Mouse (Mus musculus) thymus, postnatal 10 days (tissue): ENCODE results near the gene Lta.

ENCODE experiments used
- DNase-seq, 2 experiments: peaks; one replicate each; pipeline ENCODE4 v3.0.0; 2021; ENCODE audit warnings: low spot score in 2 of 2

Lta gene

DNA sequence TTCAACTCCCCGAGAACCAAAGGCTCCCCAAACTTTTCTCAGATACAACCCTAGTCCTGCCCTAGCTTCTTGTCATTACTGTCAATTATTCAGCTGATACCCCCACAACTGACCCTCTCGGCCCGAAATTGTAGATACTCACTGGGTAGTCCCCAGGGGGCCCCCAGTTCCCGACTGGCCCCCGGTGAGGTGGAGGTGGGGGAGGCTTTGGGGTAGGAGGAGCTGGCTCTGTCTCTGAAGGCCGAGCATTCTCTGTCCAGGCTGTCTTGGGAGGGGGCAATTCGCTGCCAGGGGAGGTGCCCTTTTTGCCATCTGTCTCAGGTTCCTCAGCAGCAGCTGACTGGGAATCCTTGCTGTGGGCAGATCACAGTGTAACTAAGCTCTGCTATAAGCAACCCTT is 45.5 kb downstream of the Lta start:
- DNase-seq: no peak

DNA sequence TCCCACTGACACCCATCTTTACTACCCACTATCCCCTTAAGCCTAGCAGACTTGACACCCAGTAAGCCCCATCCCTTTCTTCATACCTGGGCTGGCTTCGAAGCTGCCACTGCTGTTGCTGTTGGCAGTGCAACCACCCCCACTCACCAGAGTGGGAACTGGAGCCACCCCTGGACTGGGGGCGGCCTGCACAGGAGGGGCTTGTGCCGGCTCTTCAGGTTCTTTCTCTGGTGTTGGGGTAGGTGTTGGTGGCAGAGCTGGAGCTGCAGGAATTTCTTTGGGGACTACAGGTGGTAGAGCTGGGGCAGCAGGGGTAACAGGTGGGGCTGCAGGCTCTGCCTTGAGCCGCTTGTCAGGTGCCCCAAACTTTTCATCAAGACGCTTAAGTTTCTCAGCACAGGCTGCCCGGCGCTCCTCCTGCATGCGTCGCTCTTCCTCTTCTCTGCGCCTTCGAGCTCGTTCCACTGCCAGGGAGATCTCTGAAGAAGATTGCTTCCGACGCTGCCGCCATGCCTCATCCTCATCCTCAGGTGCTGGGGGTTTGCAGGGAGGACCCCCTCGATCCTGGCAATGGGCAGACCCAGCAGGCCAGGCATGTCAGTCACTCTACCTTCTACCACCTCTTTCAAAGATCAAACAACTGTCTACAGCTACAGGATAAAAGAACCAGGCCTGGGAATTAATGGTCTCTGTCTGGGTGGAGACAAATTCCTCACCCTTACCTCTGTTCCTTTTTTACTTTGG is 46.1 kb downstream of the Lta start:
- DNase-seq: no peak

DNA sequence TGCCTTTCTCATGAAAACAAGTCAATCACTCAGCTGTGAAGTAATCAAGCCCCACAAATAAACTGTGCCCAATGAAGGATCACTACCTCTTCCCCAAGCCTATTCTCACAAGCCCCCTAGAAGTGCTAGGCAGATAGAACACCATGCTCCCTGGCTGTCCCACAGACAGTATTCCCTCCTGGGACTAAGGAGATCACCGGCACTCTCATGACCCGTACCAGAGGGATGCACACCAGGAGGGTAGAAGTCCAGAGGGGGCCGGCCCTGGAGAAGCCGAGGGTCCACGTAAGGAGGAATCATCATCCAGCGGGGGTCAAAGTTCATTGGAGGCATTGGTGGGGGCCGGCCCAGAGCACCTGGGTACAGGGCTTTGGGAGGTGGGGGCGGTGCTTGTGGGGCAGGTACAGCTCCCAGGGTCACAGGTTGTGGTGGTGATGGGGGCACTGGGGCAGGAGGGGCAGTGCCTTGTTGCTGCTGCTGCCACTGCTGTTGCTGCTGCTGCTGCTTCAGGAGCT is 47.4 kb downstream of the Lta start:
- DNase-seq: no peak

DNA sequence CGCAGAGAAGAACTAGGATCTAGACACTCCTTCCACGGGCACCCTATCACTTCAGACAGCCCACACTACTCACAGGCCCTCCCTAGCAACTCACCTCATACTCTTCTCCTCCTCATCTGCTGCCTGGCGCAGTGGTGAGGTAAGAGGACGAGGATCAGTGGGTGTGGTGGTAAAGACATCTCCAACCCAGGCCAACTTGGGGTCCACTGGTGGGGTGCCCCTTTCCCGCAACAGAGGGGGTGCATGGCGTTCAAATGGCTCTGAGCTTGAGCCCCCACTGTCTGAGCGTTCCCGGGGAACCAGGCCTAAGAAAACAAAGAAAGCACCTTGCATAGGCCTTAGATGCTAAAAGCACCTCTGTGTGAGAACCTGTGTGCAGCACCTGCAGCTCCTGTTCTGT is 47.9 kb downstream of the Lta start:
- DNase-seq: no peak

DNA sequence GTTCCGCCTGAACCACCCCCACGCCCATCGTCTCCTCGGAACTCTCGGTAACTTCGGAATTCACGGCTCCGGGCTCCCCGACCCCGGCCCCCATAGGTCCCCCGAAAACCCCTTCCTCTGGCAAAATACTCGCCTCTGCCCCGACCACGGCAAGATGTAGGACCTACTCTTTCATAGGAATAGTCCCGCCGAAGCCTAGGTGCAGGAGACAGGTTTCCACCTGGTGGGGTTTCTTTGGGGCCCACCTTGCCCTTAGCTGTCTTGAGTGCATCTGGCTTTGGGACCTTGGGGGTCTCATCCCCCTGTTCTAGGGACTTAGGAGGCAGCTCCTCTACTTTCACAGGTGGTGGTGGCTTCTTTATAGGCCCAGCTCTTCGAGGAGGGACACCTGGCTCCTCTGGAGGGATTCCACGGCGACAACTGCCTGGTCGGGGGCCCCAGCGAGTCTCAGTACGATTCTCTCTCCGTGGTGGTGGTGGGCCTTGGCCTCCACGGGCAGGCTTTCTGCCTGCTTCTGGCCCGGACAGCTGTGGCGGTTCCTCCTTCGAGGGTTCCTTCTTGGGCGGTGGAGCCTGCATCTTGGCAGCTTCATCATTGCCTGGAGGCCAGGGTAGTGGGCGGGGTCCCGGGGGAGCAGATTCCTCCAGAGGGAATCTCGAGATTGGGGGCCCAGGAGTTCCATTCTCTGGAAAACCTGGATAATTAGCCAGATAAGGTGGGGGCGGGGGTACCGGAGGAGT is 48.5 kb downstream of the Lta start:
- DNase-seq: no peak

DNA sequence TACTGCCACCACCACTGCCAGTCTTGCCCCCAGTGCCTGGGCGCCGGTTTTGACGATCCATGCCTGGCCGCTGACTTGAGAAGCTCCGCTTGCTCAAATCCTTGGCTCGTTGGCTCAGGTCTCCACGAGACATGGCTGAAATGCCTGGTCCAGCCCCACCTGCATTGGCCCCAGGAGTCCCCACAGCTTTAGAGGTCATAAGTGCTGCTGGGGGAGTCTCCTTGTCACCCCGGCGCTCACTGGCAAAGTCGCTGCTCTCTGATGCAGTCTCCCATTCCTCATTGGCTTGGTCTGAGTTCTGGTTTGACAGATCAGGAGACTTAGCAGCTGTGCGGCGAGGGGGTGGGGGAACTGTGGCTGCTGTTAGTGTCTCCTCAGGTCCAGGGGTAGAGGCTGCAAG is 49.7 kb downstream of the Lta start:
- no peak for DNase-seq

DNA sequence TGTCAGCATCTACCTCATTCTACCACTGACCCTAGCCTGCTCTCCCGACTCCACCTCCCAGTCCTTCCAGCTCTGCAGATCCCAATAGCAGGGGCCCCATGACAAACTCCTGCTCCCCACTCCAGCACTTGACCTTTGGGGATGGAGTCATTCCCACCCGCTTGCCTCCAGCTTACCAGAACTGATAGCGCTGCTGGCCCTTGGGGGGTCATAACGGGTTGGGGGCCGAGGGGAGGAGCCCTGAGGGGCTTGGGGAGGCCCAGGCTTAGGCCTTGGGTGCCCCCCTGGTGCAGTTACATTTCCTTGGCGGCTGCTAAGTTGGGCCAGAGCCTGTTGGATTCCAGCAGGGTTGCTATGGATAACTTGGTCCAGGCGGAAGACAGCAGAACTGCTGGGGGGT is 50.5 kb downstream of the Lta start:
- DNase-seq: no peak

DNA sequence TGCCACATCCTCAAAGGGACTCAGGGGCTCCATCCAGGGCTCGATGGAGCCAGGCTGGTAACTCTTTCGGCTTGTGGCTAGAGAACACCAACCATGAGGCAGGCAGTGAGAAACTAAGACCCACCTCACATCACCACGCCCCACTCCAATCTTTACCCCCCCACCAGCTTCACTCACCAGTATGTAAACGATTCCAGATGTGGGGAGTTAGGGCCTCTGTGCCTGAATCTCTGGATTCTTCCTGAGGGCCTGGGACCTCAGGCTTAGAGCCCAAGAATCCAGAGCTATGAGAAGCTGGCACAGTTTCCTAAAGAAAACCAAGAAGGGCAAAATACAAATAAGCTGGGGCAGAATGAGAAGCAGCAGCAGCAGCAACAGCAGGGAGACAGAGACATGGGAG is 51.2 kb downstream of the Lta start:
- DNase-seq: no peak
